Mouse (Mus musculus) retina, adult 2 months (tissue): ENCODE data around the gene 2310033P09Rik.
"Not testable (repeated sequence)": the region's sequence is repeated elsewhere in the genome, so short reads cannot be mapped to it uniquely, and the experiment has no call there.

Source experiments
- DNase-seq: peaks from one replicate; pipeline ENCODE4 v3.0.0-alpha.2; 2012; ENCODE audit warnings: low read depth, low spot score

2310033P09Rik gene

GRCm38 (mm10) chr11:59201216-59202002 lies 6.7 kb upstream of the 2310033P09Rik start:
- no peak for DNase-seq

- peak; percentile 90 for DNase-seq
Measured at GRCm38 (mm10) chr11:59202081-59202995, 5.8 kb upstream of the 2310033P09Rik start, which contains the start of gene Mrpl55. TSS of gene Mrpl55 (plus strand) at chr11:59202486.

GRCm38 (mm10) chr11:59209003-59209441 lies 901 bp downstream of the 2310033P09Rik start:
- no peak for DNase-seq

GRCm38 (mm10) chr11:59209580-59209979 lies 1.5 kb downstream of the 2310033P09Rik start:
- DNase-seq, result no peak

GRCm38 (mm10) chr11:59210020-59210419 lies 1.9 kb downstream of the 2310033P09Rik start:
- DNase-seq, result no peak

GRCm38 (mm10) chr11:59211561-59211960 lies 3.4 kb downstream of the 2310033P09Rik start:
- DNase-seq, result not testable (repeated sequence)

- not testable (repeated sequence) for DNase-seq
Measured at GRCm38 (mm10) chr11:59212320-59212719, 4.2 kb downstream of the 2310033P09Rik start.

- DNase-seq, result no peak
Measured at GRCm38 (mm10) chr11:59212892-59213494, 4.9 kb downstream of the 2310033P09Rik start.

- DNase-seq, result no peak
Measured at GRCm38 (mm10) chr11:59216955-59217354, 8.8 kb downstream of the 2310033P09Rik start.

GRCm38 (mm10) chr11:59218389-59218998 lies 10.4 kb downstream of the 2310033P09Rik start:
- DNase-seq, result no peak

GRCm38 (mm10) chr11:59219064-59219463 lies 10.9 kb downstream of the 2310033P09Rik start:
- no peak for DNase-seq

GRCm38 (mm10) chr11:59221604-59222003 lies 13.5 kb downstream of the 2310033P09Rik start:
- DNase-seq, result no peak

GRCm38 (mm10) chr11:59222306-59222705 lies 14.2 kb downstream of the 2310033P09Rik start:
- no peak for DNase-seq

GRCm38 (mm10) chr11:59224025-59224424 lies 15.9 kb downstream of the 2310033P09Rik start:
- DNase-seq, result no peak

GRCm38 (mm10) chr11:59224470-59224869 lies 16.3 kb downstream of the 2310033P09Rik start:
- DNase-seq, result no peak

GRCm38 (mm10) chr11:59225167-59225566 lies 17.0 kb downstream of the 2310033P09Rik start:
- no peak for DNase-seq

GRCm38 (mm10) chr11:59226251-59226650 lies 18.1 kb downstream of the 2310033P09Rik start:
- DNase-seq, result no peak

- no peak for DNase-seq
Measured at GRCm38 (mm10) chr11:59226787-59227603, 18.9 kb downstream of the 2310033P09Rik start.

- DNase-seq, result no peak
Measured at GRCm38 (mm10) chr11:59227604-59228121, 19.5 kb downstream of the 2310033P09Rik start.
